Mouse (Mus musculus) liver, adult 2 months (tissue): ENCODE measurements at regions not wholly inside any gene's neighbourhood (a gene's known extent, or its start where the extent isn't known, plus 50 kb on each side); places are given as distances from the start of the nearest gene placed in this dataset.

Source experiments
- CTCF ChIP-seq: fragments of 200-500 bp; IDR thresholded peaks from 2 replicates; pipeline ENCODE4 v1.5.1; 2011; ENCODE audit warnings: low read depth, low read length, control low read depth
- POLR2A ChIP-seq: fragments of 200-500 bp; IDR thresholded peaks from 2 replicates; pipeline ENCODE4 v1.6.1; 2011; ENCODE audit warnings: low read length, control low read depth; ENCODE audit not compliant: insufficient read depth; ENCODE audit errors: extremely low read depth

- TF ChIP-seq CTCF (no peak), POLR2A (no peak)
These were observed 388.2 kb downstream of the Rps24 start for GRCm38 (mm10) chr14:24875156-24875545.
